Mouse (Mus musculus): ENCODE measurements around the gene Sertad2. TPM values are rescaled to one million over a fixed set of nuclear protein-coding genes. Genes with fewer than 3 reads are reported as not detected.

Sertad2 gene
- polyA plus RNA-seq, 1 experiment from 2014 or later = 36.0 TPM

DNA sequence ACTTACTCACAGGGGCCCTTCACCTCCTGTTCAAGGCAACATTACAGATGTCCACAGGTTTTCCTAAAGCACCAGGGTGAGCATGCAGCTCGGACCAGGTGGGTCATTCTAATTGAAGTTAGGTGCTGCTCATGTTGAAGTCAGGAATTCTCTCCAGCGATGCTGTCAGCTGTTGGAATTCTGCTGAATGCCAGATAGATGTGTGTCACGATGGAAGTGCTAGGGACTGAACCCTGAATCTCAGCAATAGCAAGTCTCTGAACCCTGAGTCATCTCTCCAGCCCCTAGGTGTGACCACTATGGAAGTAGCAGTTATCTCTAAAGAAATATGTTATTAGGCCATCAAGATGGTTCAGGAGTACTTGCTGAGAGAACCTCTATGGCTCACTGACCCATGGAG, 102.5 kb downstream of the Sertad2 start:
- Histone ChIP-seq H3K4me1 (replicated peaks; ENCODE audit: insufficient read depth, low read length) (peaks cover 28% of the 10 kb centered on the region), H3K4me3 (replicated peaks; ENCODE audit: low read depth, low read length) (no peak overlapping the region), H3K27ac (0 out of 2 replicates have a peak overlapping the region, but pooled peaks have one; percentile 0), H3K27me3 (ENCODE audit: insufficient read depth, low read length) (no peaks in the 10 kb centered on the region), H3K36me3 (ENCODE audit: insufficient read depth, low read length) (peaks cover 8% of the 10 kb centered on the region), H3K9ac (ENCODE audit: low read depth, low read length) (no peak overlapping the region), H3K9me3 (replicated peaks; ENCODE audit: low read length) (no peaks in the 10 kb centered on the region), H3K4me2 (ENCODE audit: low read length) (no peak overlapping the region)
- 83% methylated on average over 3 of the region's 3 CpGs for WGBS
- no peak for TF ChIP-seq CTCF (IDR thresholded peaks at IDR 0.05; ENCODE audit: low read depth)
- DNase-seq (ENCODE audit: low spot score) = no peak
- no peak for ATAC-seq (replicated peaks; ENCODE audit: low FRiP score, low read depth)

DNA sequence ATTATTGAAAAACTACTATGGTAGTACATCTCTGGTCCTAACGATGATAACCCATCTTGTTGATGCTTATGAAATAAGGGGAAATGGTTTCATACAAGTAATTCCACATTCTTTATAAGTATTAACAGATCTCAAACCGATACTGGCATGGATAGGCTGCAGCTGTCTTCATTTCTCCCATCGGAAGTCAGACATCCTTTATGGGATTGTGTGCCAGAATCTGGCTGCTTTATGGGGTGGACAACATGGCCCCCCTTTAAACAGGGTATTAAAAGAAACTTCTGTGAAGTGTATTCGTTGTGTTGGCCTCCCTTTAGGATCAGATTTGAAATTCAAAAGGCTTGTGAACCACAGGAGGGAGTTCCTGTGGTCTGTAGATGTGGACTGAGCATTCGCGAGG, 103.1 kb downstream of the Sertad2 start:
- H3K4me1 ChIP-seq (replicated peaks; ENCODE audit: insufficient read depth, low read length) = peaks cover 23% of the 10 kb centered on the region

DNA sequence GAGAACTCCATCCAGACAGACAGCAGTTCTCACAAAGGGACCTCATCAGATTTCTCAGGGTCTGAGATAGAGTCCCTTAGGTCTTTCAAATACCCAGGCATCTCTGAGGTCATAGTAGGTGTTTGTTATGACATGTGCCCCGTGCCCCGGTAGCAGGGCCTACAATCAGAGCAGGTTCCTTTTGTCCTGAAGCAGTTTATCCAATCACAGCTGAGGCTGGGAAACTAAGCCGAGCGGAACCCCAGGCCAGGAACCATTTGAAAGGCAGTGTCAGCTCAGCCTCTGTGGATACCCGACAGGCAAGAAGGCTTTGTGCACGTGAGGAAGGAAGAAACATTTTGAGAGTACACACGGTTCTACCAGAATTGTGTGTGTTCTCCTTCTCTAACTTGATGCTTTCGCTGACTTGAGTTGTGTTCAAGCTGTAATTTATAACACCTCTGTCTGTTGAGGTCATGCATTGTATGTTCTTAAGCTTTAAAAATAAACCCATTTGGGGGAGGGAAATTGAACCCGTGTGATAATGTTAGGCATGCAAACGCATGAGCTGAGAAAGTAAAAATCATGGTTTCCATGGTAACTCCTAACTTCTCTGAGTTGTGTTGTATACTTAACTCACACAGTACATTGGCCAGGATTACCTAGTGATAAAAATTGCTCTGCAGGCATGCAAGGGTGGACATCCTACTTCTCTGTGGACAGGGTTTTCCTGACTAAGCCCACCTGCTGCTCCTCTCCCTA, 104.1 kb downstream of the Sertad2 start:
- H3K27ac ChIP-seq = peak overlapping the region; percentile 48
- H3K9ac ChIP-seq (ENCODE audit: low read depth, low read length) = no peak overlapping the region
- H3K9me3 ChIP-seq (replicated peaks; ENCODE audit: low read length) = no peaks in the 10 kb centered on the region
- H3K4me1 ChIP-seq (replicated peaks; ENCODE audit: insufficient read depth, low read length) = peaks cover 23% of the 10 kb centered on the region
- DNase-seq (ENCODE audit: low spot score) = peak; percentile 32
- H3K4me2 ChIP-seq (ENCODE audit: low read length) = no peak overlapping the region
- H3K36me3 ChIP-seq (ENCODE audit: insufficient read depth, low read length) = peaks cover 11% of the 10 kb centered on the region
- TF ChIP-seq CTCF (IDR thresholded peaks at IDR 0.05; ENCODE audit: low read depth) = no peak
- WGBS = 24% methylated on average over 10 of the region's 10 CpGs
- ATAC-seq (replicated peaks; ENCODE audit: low FRiP score, low read depth) = 0 out of 2 replicates have a peak, but pooled peaks have one; percentile 21
- no peak overlapping the region for H3K4me3 ChIP-seq (replicated peaks; ENCODE audit: low read depth, low read length)
- no peaks in the 10 kb centered on the region for H3K27me3 ChIP-seq (ENCODE audit: insufficient read depth, low read length)

More for the DNA sequence above, 103.1 kb downstream of the Sertad2 start:
- Histone ChIP-seq H3K4me2 (ENCODE audit: low read length) (no peak overlapping the region), H3K4me3 (replicated peaks; ENCODE audit: low read depth, low read length) (no peak overlapping the region), H3K36me3 (ENCODE audit: insufficient read depth, low read length) (peaks cover 11% of the 10 kb centered on the region), H3K27ac (no peak overlapping the region), H3K27me3 (ENCODE audit: insufficient read depth, low read length) (no peaks in the 10 kb centered on the region), H3K9ac (ENCODE audit: low read depth, low read length) (no peak overlapping the region), H3K9me3 (replicated peaks; ENCODE audit: low read length) (no peaks in the 10 kb centered on the region)
- DNase-seq (ENCODE audit: low spot score) (no peak), ATAC-seq (replicated peaks; ENCODE audit: low FRiP score, low read depth) (no peak)
- 66% methylated on average over 6 of the region's 6 CpGs for WGBS
- TF ChIP-seq CTCF (IDR thresholded peaks at IDR 0.05; ENCODE audit: low read depth) = no peak

DNA sequence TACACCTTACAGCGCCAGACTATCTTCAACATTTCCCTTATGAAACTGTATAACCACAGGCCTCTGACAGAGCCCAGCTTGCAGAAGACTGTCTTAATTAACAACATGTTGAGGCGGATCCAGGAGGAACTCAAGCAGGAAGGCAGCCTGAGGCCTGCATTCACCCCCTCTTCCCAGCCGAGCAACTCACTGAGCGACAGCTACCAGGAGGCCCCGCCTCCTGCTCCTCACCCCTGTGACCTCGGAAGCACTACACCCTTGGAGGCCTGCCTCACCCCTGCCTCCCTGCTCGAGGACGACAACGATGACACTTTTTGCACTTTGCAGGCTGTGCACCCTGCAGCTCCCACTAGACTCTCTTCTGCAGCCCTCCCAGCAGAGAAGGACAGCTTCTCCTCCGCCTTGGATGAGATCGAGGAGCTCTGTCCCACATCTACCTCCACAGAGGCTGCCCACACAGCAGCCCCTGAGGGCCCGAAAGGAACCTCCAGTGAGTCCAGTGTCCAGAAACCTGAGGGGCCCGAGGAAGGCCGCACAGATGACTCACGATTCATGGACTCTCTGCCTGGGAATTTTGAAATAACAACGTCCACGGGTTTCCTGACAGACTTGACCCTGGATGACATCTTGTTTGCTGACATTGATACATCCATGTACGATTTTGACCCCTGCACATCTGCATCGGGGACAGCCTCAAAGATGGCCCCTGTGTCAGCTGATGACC, 105.0 kb downstream of the Sertad2 start:
- H3K27ac ChIP-seq = peak overlapping the region; percentile 27
- H3K36me3 ChIP-seq (ENCODE audit: insufficient read depth, low read length) = peaks cover 11% of the 10 kb centered on the region
- peak; percentile 78 for DNase-seq (ENCODE audit: low spot score)
- peak; percentile 82 for ATAC-seq (replicated peaks; ENCODE audit: low FRiP score, low read depth)
- no peak overlapping the region for H3K4me3 ChIP-seq (replicated peaks; ENCODE audit: low read depth, low read length)
- H3K4me2 ChIP-seq (ENCODE audit: low read length) = no peak overlapping the region
- H3K4me1 ChIP-seq (replicated peaks; ENCODE audit: insufficient read depth, low read length) = peaks cover 23% of the 10 kb centered on the region
- H3K9ac ChIP-seq (ENCODE audit: low read depth, low read length) = no peak overlapping the region
- no peaks in the 10 kb centered on the region for H3K9me3 ChIP-seq (replicated peaks; ENCODE audit: low read length)
- 33% methylated on average over 19 of the region's 19 CpGs for WGBS
- H3K27me3 ChIP-seq (ENCODE audit: insufficient read depth, low read length) = no peaks in the 10 kb centered on the region
- TF ChIP-seq CTCF (IDR thresholded peaks at IDR 0.05; ENCODE audit: low read depth) = no peak

DNA sequence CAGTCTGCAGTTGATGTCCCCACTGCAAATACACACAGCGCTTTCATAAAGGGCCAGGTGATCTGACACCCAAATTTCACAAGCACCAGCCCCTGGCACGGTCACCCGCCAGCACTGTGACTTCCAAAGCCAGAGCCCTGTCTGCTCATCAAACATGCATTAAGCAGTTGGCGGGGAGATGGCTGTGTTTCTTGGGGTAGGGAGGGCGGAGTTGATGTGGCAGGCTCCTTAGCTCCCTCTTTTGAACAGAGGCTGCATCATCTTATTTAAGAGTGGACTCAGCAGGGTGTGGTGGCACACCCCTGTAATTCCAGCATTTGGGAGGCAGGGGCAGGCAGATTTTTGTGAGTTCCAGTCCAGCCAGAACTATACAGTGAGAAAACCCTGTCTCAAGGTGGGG, 106.4 kb downstream of the Sertad2 start:
- Histone ChIP-seq H3K9ac (ENCODE audit: low read depth, low read length) (no peak overlapping the region), H3K27ac (no peak overlapping the region), H3K4me1 (replicated peaks; ENCODE audit: insufficient read depth, low read length) (peaks cover 21% of the 10 kb centered on the region), H3K4me3 (replicated peaks; ENCODE audit: low read depth, low read length) (no peak overlapping the region), H3K36me3 (ENCODE audit: insufficient read depth, low read length) (peaks cover 11% of the 10 kb centered on the region), H3K9me3 (replicated peaks; ENCODE audit: low read length) (no peaks in the 10 kb centered on the region), H3K4me2 (ENCODE audit: low read length) (no peak overlapping the region), H3K27me3 (ENCODE audit: insufficient read depth, low read length) (no peaks in the 10 kb centered on the region)
- DNase-seq (ENCODE audit: low spot score) (no peak), ATAC-seq (replicated peaks; ENCODE audit: low FRiP score, low read depth) (no peak)
- WGBS = 91% methylated on average over 5 of the region's 5 CpGs
- no peak for TF ChIP-seq CTCF (IDR thresholded peaks at IDR 0.05; ENCODE audit: low read depth)

DNA sequence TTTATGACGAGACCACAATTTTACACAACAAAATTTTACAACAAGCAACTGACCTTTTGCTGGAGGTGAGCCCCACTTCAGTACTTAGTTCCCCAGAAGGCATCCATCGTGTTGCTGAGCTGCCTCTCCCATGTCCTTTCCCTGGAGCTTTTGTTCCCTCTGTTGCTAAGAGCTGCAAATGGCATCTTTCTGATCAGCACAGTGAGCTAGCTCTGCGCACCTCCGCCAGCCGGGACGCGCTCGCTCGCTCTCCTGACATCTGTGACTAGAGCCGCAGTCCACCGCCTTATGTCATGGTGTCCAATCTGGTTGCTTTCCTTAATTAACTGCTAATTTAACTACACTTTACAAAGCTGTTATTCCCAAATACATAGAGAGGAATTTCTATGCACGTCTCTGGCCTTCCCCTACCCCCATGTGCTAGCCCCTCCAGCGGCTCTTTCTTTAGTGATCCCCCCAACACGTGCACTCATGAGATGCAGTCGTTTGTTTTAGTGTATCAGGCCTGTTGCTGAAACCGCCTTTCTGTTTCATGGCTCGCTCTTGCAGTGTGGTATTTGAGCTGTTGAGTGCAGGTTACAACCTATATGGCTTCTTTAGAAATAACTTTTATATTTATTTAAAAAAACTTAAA, 107.1 kb downstream of the Sertad2 start:
- DNase-seq (ENCODE audit: low spot score) = no peak
- 88% methylated on average over 17 of the region's 17 CpGs for WGBS
- no peak for ATAC-seq (replicated peaks; ENCODE audit: low FRiP score, low read depth)
- H3K4me3 ChIP-seq (replicated peaks; ENCODE audit: low read depth, low read length) = no peak overlapping the region
- H3K4me2 ChIP-seq (ENCODE audit: low read length) = no peak overlapping the region
- H3K9ac ChIP-seq (ENCODE audit: low read depth, low read length) = no peak overlapping the region
- H3K27ac ChIP-seq = no peak overlapping the region
- TF ChIP-seq CTCF (IDR thresholded peaks at IDR 0.05; ENCODE audit: low read depth) = no peak
- no peaks in the 10 kb centered on the region for H3K27me3 ChIP-seq (ENCODE audit: insufficient read depth, low read length)
- no peaks in the 10 kb centered on the region for H3K9me3 ChIP-seq (replicated peaks; ENCODE audit: low read length)
- peaks cover 11% of the 10 kb centered on the region for H3K36me3 ChIP-seq (ENCODE audit: insufficient read depth, low read length)
- peaks cover 17% of the 10 kb centered on the region for H3K4me1 ChIP-seq (replicated peaks; ENCODE audit: insufficient read depth, low read length)
